Mouse (Mus musculus) spleen, adult 18-20 months (tissue): Measurements from ENCODE around the gene Gzmf.
A peak's percentile ranks its signal among the peaks of the same experiment; 100 is the strongest.
"Not testable (repeated sequence)": the region's sequence is repeated elsewhere in the genome, so short reads cannot be mapped to it uniquely, and the experiment has no call there.

Experiments
- DNase-seq, 2 experiments: peaks; one replicate each; pipeline ENCODE4 v3.0.0; 2022; ENCODE audit warnings: mixed read lengths in 2 of 2

The Gzmf gene

GRCm38 (mm10) chr14:56211317-56211716, at the start of gene Gzmf:
Gene Gzmf (minus strand): TSS chr14:56211417.
- no peak for DNase-seq

GRCm38 (mm10) chr14:56240409-56240808, 29.2 kb upstream of the Gzmf start:
- no peak for DNase-seq

DNA sequence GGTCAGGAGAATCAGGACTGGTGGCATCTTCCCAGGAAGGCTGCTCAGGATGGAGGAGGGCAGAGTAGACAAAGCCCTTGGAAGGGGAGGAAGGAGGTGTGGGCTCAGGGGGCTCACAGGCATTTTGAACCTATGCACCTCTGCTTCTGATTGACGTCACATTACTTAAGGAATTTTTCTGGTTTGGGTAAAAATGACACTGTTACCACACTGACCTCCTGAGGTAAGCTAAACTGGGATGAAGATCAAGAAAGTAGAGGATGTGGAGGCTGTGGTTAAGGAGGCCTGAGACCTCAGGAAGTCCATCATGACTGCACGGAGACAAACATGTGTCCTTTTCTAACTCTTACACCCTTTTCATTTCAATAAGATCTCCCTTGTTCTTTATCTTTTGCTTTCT, 23.3 kb upstream of the Gzmf start, which contains the start of gene Gzmc:
Gzmc (minus strand) TSS at position 101 of the 400 bp plus-strand sequence.
- no peak for DNase-seq

GRCm38 (mm10) chr14:56205613-56206012, 5.6 kb downstream of the Gzmf start:
- DNase-seq = no peak

GRCm38 (mm10) chr14:56205021-56205420, 6.2 kb downstream of the Gzmf start:
- peak in 1 of 2 experiments; percentile 24 for DNase-seq

GRCm38 (mm10) chr14:56203975-56204374, 7.2 kb downstream of the Gzmf start:
- DNase-seq = peak; percentile 23 to 63

- no peak for DNase-seq
Observed at GRCm38 (mm10) chr14:56186946-56187345, 24.3 kb downstream of the Gzmf start.

DNA sequence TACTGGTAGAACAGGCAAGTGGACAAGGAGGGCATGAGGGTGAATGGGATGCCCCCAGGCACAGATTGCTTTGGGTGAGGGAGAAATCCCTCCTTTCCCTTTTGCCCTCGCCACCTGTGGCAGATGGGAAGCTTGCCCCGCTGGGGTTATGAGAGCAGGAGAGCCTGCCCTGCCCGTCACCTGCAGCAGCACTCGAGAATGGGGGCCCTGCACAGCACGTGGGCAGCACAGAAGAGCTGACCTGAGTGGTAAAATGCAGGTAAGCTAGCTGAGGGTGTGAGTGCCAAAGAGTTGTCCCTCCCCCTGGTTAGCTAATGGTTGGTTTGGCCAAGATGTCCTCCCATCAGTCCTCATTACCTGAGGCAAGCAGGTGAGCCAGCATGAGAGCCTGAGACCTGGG, 24.7 kb downstream of the Gzmf start:
- DNase-seq = no peak

DNA sequence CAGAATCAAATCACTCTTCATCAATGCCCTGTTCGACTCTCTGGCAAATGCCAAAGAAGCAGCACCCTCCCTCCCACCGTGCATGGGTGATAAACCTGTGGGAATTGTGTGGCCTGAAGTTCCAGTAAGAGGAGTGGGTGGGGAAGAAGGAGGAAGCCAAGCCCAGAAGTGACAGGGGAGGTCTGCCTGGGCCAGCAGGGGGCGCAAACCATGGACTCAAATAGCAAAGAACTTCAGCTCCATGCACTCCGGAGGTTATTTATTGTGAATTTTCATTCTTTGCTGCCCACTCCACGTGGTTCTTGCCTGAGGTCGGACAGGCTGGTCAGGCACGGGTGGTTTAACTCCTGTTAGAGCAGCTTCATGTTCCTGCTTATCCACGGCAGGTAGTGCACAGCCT, 33.6 kb downstream of the Gzmf start:
- DNase-seq = peak in 1 of 2 experiments; percentile 46

- DNase-seq = no peak
Observed at GRCm38 (mm10) chr14:56174499-56174898, 36.7 kb downstream of the Gzmf start, which contains the start of gene Gzmn. Gene Gzmn (minus strand): TSS chr14:56174599.

DNA sequence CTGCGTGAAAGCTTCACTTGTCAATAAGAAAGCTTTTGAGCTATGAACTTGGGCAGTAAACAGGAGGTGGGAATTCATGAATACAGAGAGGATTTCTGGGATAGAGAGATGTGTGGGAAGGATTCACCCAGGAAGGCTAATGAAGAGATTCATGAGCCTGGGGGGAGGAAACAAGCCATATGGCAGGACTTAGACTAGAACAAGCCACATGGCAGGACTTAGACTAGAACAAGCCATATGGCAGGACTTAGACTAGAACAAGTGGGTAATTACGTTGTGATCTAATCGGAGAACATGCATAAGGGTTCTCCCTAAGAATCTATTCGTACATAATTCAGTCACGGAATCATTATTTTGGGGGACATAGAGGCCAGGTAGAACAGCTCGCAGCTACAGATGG, 37.8 kb downstream of the Gzmf start:
- DNase-seq = no peak

GRCm38 (mm10) chr14:56172744-56173143, 38.5 kb downstream of the Gzmf start:
- DNase-seq = no peak

- DNase-seq = no peak
Observed at GRCm38 (mm10) chr14:56168009-56168408, 43.2 kb downstream of the Gzmf start.

DNA sequence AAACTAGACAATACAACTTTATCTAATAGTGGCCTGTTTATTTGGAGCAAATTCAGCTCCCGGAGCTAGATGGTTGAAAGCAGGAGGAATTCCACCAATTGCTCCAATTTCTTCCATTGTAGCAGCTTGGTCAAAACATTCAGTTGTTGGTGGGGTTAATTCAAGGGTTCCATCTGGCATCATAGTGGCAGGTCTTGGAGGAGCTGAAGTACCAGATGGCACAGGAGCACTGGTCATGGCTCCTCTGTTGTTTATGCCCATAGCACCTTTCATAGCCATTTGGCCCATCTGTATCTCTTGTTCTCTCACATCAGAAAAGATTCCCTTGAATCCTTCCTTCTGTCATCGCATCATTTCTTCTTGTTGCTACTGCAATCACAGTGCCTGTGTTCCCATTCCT, 49.1 kb downstream of the Gzmf start:
- DNase-seq = no peak

DNA sequence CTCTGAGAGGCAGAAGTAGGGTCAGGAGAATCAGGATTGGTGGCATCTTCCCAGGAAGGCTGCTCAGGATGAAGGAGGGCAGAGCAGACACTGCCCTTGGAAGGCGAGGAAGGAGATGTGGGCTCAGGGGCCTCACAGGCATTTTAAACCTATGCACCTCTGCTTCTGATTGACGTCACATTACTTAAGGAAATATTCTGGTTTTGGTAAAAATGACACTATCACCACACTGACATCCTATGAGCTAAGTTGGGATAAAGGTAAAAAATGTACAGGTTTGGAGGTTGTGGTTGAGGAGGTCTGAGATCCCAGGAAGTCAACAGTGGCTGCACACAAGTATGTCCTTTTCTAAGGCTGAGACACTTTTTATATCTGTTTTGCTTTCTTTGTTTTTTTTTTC, 51.7 kb downstream of the Gzmf start, which contains the start of gene Gzmg:
Gzmg (minus strand) TSS at position 101 of the 400 bp plus-strand sequence.
- not testable (repeated sequence) for DNase-seq

- peak in 1 of 2 experiments; percentile 5 for DNase-seq
Observed at GRCm38 (mm10) chr14:56155340-56155739, 55.9 kb downstream of the Gzmf start.
